Mouse (Mus musculus) mammary gland, adult 2 months (tissue): ENCODE results near the gene Gm10139. TPM values are rescaled to one million over a fixed set of nuclear protein-coding genes. Genes with fewer than 3 reads are reported as not detected.

Experiments used
- polyA plus RNA-seq: library from polyadenylated mRNA; depleted of rRNA; stranded (reverse); fragments of >200 nt; gene quantifications from 2 replicates; pipeline ENCODE4 v1.2.3, GENCODE M21; 2012; ENCODE audit warnings: low replicate concordance; rRNA removed

Gene Gm10139
- polyA plus RNA-seq, result not detected in 2 replicates

GRCm38 (mm10) chr13:65512378-65512777 lies at the start of gene Gm10139:
TSS of gene Gm10139 (plus strand) at chr13:65512678.

Other genes starting within 250 kb of the Gm10139 start
- 17.0 and 24.9 TPM in 2 replicates for gene Zfp369, start 233.9 kb upstream of the Gm10139 start, polyA plus RNA-seq